Mouse (Mus musculus) megakaryocyte, embryonic 14.5 days (primary cell): Measurements from ENCODE around the gene Gm21083.
"Not testable (repeated sequence)": the region's sequence is repeated elsewhere in the genome, so short reads cannot be mapped to it uniquely, and the experiment has no call there.

ENCODE experiments used
- FLI1 ChIP-seq: IDR thresholded peaks from 2 replicates; pipeline ENCODE4 v1.6.1; 2012; ENCODE audit warnings: low read length, inconsistent platforms, mixed read lengths
- GATA1 ChIP-seq: IDR thresholded peaks from 3 replicates; pipeline ENCODE4 v1.6.1; 2012; ENCODE audit warnings: mixed read lengths, low read length, inconsistent platforms, borderline replicate concordance

DNA sequence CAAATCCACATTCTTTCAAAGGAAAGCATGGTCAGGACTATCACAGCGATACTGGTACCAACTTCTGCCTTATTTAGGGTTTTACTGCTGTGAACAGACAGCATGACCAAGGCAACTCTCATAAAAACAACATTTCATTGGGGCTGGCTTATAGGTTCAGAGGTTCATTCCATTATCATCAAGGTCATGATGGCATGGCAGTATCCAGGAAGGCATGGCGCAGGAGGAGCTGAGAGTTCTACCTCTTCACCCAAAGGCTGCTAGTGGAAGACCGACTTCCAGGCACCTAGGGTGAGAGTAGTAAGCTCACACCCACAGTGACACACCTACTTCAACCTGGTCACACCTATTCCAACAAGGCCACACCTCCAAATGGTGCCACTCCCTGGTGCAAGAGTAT is 39.1 kb downstream of the Gm21083 start:
- not testable (repeated sequence) for TF ChIP-seq GATA1, FLI1
